Mouse (Mus musculus): ENCODE data around the gene Smarca1. TPM values are rescaled to one million over a fixed set of nuclear protein-coding genes. Genes with fewer than 3 reads are reported as not detected.

Gene Smarca1
- polyA plus RNA-seq (2021; fragmentation: Nextera tagmentation): 7.1 and 15.0 TPM in 2 replicates
- long read RNA-seq, experiment 1, full-length matches to known transcripts: 8 of 45 reads
- long read RNA-seq, experiment 1, partial matches to known transcripts: 21 of 45 reads
- long read RNA-seq, experiment 1, other reads (novel, unspliced or antisense): 16 of 45 reads
- long read RNA-seq, experiment 2, full-length matches to known transcripts: 2 of 34 reads
- long read RNA-seq, experiment 2, partial matches to known transcripts: 24 of 34 reads
- long read RNA-seq, experiment 2, other reads (novel, unspliced or antisense): 8 of 34 reads

GRCm38 (mm10) chrX:47892431-47893024 is at the start of gene Smarca1:
Gene Smarca1, minus strand, starts transcription at chrX:47892974.

GRCm38 (mm10) chrX:47912306-47912792 is 19.6 kb upstream of the Smarca1 start, which contains the start of gene Ocrl:
Gene Ocrl, plus strand, starts transcription at chrX:47912387.

Other genes starting within 250 kb of the Smarca1 start
- 9.9 and 10.3 TPM in 2 replicates for gene Ocrl, start 19.4 kb upstream of the Smarca1 start, polyA plus RNA-seq (2021; fragmentation: Nextera tagmentation)
- 22.9 and 31.7 TPM in 2 replicates for gene Apln, start 141.9 kb upstream of the Smarca1 start, polyA plus RNA-seq (2021; fragmentation: Nextera tagmentation)
- 0.16 and 0.47 TPM in 2 replicates for gene Xpnpep2, start 215.8 kb upstream of the Smarca1 start, polyA plus RNA-seq (2021; fragmentation: Nextera tagmentation)

Measured in left cerebral cortex, adult 6 months (tissue).